Mouse (Mus musculus): Measurements from ENCODE around the gene Grm8.

The Grm8 gene

GRCm38 (mm10) chr6:28040815-28041214 lies 94.2 kb downstream of the Grm8 start:
- DNase-seq (ENCODE audit: low spot score in 2 of 2): no peak

- DNase-seq (ENCODE audit: low spot score in 2 of 2): no peak
Observed at GRCm38 (mm10) chr6:28032006-28032405, 103.0 kb downstream of the Grm8 start.

GRCm38 (mm10) chr6:28017653-28018052 lies 117.3 kb downstream of the Grm8 start:
- DNase-seq (ENCODE audit: low spot score in 2 of 2): no peak

- DNase-seq (ENCODE audit: low spot score in 2 of 2): no peak
Observed at GRCm38 (mm10) chr6:28007001-28007400, 128.0 kb downstream of the Grm8 start.

GRCm38 (mm10) chr6:27997250-27997649 lies 137.7 kb downstream of the Grm8 start:
- DNase-seq (ENCODE audit: low spot score in 2 of 2): no peak

- DNase-seq (ENCODE audit: low spot score in 2 of 2): no peak
Observed at GRCm38 (mm10) chr6:27991241-27991640, 143.7 kb downstream of the Grm8 start.

- no peak for DNase-seq (ENCODE audit: low spot score in 2 of 2)
Observed at GRCm38 (mm10) chr6:27982598-27982997, 152.4 kb downstream of the Grm8 start.

GRCm38 (mm10) chr6:27982021-27982420 lies 153.0 kb downstream of the Grm8 start:
- no peak for DNase-seq (ENCODE audit: low spot score in 2 of 2)

GRCm38 (mm10) chr6:27977361-27977760 lies 157.6 kb downstream of the Grm8 start:
- DNase-seq (ENCODE audit: low spot score in 2 of 2): no peak

GRCm38 (mm10) chr6:27968859-27969258 lies 166.1 kb downstream of the Grm8 start:
- DNase-seq (ENCODE audit: low spot score in 2 of 2): no peak

GRCm38 (mm10) chr6:27967037-27967436 lies 167.9 kb downstream of the Grm8 start:
- DNase-seq (ENCODE audit: low spot score in 2 of 2): no peak

GRCm38 (mm10) chr6:27965237-27965636 lies 169.7 kb downstream of the Grm8 start:
- no peak for DNase-seq (ENCODE audit: low spot score in 2 of 2)

GRCm38 (mm10) chr6:27963887-27964286 lies 171.1 kb downstream of the Grm8 start:
- DNase-seq (ENCODE audit: low spot score in 2 of 2): no peak

GRCm38 (mm10) chr6:27956278-27956857 lies 178.6 kb downstream of the Grm8 start:
- no peak for DNase-seq (ENCODE audit: low spot score in 2 of 2)

- no peak for DNase-seq (ENCODE audit: low spot score in 2 of 2)
Observed at GRCm38 (mm10) chr6:27951433-27951832, 183.5 kb downstream of the Grm8 start.

- no peak for DNase-seq (ENCODE audit: low spot score in 2 of 2)
Observed at GRCm38 (mm10) chr6:27928058-27928457, 206.9 kb downstream of the Grm8 start.

- DNase-seq (ENCODE audit: low spot score in 2 of 2): no peak
Observed at GRCm38 (mm10) chr6:27913281-27913680, 221.7 kb downstream of the Grm8 start.

GRCm38 (mm10) chr6:27904358-27904757 lies 230.6 kb downstream of the Grm8 start:
- no peak for DNase-seq (ENCODE audit: low spot score in 2 of 2)

- DNase-seq (ENCODE audit: low spot score in 2 of 2): no peak
Observed at GRCm38 (mm10) chr6:27902224-27902623, 232.8 kb downstream of the Grm8 start.

GRCm38 (mm10) chr6:27901396-27901795 lies 233.6 kb downstream of the Grm8 start:
- no peak for DNase-seq (ENCODE audit: low spot score in 2 of 2)

- no peak for DNase-seq (ENCODE audit: low spot score in 2 of 2)
Observed at GRCm38 (mm10) chr6:27895153-27895552, 239.8 kb downstream of the Grm8 start.

- DNase-seq (ENCODE audit: low spot score in 2 of 2): no peak
Observed at GRCm38 (mm10) chr6:27892886-27893285, 242.1 kb downstream of the Grm8 start.

GRCm38 (mm10) chr6:27888391-27888790 lies 246.6 kb downstream of the Grm8 start:
- DNase-seq (ENCODE audit: low spot score in 2 of 2): no peak

GRCm38 (mm10) chr6:27887922-27888321 lies 247.1 kb downstream of the Grm8 start:
- DNase-seq (ENCODE audit: low spot score in 2 of 2): no peak
